Comparison of ENCODE assay signal across 11 mouse cellular contexts in the genomic region with DNA sequence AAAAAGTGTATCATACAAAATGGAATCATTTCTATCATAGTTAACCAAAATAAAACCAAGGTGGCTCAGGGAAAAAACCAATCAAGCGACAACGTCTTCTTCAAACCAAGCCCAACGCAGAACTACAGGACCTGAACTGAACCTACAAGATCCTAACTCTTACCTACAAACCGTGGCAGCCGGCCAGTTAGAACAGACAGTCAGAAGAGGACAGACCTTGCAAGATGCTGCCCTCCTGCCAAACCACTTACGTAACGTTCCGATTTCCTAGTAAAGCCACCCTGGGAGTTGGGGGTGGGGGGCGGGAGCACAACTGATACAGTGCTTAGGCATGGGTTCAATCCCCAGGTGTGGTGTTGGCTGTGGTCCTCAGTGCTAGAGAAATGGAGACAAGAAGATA. TPM values are rescaled to one million over a fixed set of nuclear protein-coding genes. Genes with fewer than 3 reads are reported as not detected.
DNase-seq lines count a peak whose midpoint lies in the region; TF ChIP-seq lines count a peak whose summit lies in the region.
"Had no signal": no experiment of that assay in that cellular context is flagged by ENCODE, and none has a peak within 500 bp of the region (broad histone marks: within the 10 kb centered on the region; RNA-seq: fewer than 3 reads in every experiment).

No protein-coding gene starts in this region.

- TF ChIP-seq POLR2A in kidney, adult 2 months (IDR thresholded peaks at IDR 0.05; ENCODE audit: low read depth, low read length) = no peak

- no peak overlapping the region for H3K27ac ChIP-seq in kidney, adult 2 months (ENCODE audit: insufficient read depth, low read depth, low read length)
- H3K27ac ChIP-seq: forebrain, embryonic 13.5 days; midbrain, embryonic 13.5 days had no signal

- no peaks in the 10 kb centered on the region for H3K36me3 ChIP-seq in kidney, adult 2 months (ENCODE audit: control insufficient read depth, insufficient read depth, low read length)

- no peaks in the 10 kb centered on the region for H3K27me3 ChIP-seq in kidney, adult 2 months (replicated peaks; ENCODE audit: control insufficient read depth, insufficient read depth, low read length)
- H3K27me3 ChIP-seq: forebrain, embryonic 13.5 days; midbrain, embryonic 13.5 days had no signal

- WGBS in kidney, adult 2 months = 84% methylated on average over 9 of the region's 9 CpGs

- H3K4me1 ChIP-seq in kidney, adult 2 months (ENCODE audit: control insufficient read depth, insufficient read depth, low read length) = no peaks in the 10 kb centered on the region
- H3K4me1 ChIP-seq: midbrain, embryonic 13.5 days had no signal

- no peak for TF ChIP-seq CTCF in kidney, adult 2 months (conservative IDR thresholded peaks at IDR 0.05; ENCODE audit: insufficient read depth, insufficient read length, low read depth, low read length)

- peak; percentile 78 for DNase-seq in kidney, adult 2 months
- DNase-seq in kidney, postnatal 4 days = no peak
- DNase-seq in adrenal gland, adult 2 months = peak; percentile 63
- peak; percentile 67 for DNase-seq in adrenal gland, postnatal 25 days
- peak; percentile 89 for DNase-seq in fat pad, adult 2 months (ENCODE audit: extremely low read depth, low read depth, low spot score)
- no peak for DNase-seq in thymus, adult 18-20 months
- no peak for DNase-seq in spleen, adult 18-20 months
- DNase-seq: heart, postnatal 14 days; right cerebral cortex, postnatal 25 days had no signal

- H3K4me3 ChIP-seq in kidney, adult 2 months (ENCODE audit: insufficient read depth, low read depth, low read length) = no peak overlapping the region
- H3K4me3 ChIP-seq: forebrain, embryonic 13.5 days; midbrain, embryonic 13.5 days had no signal

RNA-seq across cellular contexts. Expression of gene Msmo1, which starts 33.5 kb away (rescaled TPM):
- 15.8 and 15.9 TPM in 2 replicates for polyA plus RNA-seq in kidney, adult 2 months (2012; rRNA removed)
- 100 to 1,000 TPM; 213 to 344 TPM for total RNA-seq in adrenal gland, adult 2 months (2021)
- polyA plus RNA-seq in adrenal gland, adult 2 months (2012; rRNA removed) = 19.4 and 34.0 TPM in 2 replicates
- 398 and 532 TPM in 2 replicates for total RNA-seq in adrenal gland, postnatal 25 days (2021)

Comparison
In these comparisons a context has a peak if more than half of its experiments do, and no peak if none do; other contexts are left out.
1. DNase-seq: peak in kidney, adult 2 months (single experiment), adrenal gland, adult 2 months (single experiment), adrenal gland, postnatal 25 days (single experiment) and fat pad, adult 2 months (single experiment); none in kidney, postnatal 4 days (0 of 2), thymus, adult 18-20 months (0 of 2) and spleen, adult 18-20 months (0 of 2).